Mouse (Mus musculus) gastrocnemius, adult 8-10 months (tissue): Measurements from ENCODE around the gene Sprr4. TPM values are rescaled to one million over a fixed set of nuclear protein-coding genes. Genes with fewer than 3 reads are reported as not detected.
"Not testable (repeated sequence)": the region's sequence is repeated elsewhere in the genome, so short reads cannot be mapped to it uniquely, and the experiment has no call there.

Source experiments
- DNase-seq, 2 experiments: peaks; one replicate each; pipeline ENCODE4 v3.0.0; 2022; ENCODE audit warnings: low spot score in 2 of 2
- total RNA-seq, 4 experiments: library from RNA; stranded (reverse); gene quantifications; 2 replicates each; pipeline ENCODE4 v1.2.4; 2022

Gene Sprr4
- not detected for total RNA-seq

DNA sequence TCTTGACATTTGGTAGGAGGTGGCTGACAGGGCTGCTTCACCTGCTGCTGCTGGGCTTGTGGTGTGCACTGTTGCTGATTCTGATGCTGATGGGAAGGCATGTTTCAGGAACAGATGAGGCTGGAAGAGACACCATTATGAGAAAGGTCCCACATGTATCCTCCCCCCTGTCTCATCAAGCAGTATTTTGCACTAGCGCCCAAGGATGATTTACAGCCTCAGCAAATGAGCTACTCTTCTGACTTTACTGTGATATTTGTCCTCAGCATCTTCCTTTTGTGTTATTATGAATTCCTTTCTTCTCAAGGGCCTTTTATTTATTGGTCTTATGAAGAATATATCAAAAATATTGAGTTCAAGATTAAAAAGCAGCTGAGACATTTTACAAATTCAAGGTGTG is at the start of gene Sprr4:
Sprr4 (minus strand) TSS at position 101 of the 400 bp plus-strand sequence.
- DNase-seq = no peak

DNA sequence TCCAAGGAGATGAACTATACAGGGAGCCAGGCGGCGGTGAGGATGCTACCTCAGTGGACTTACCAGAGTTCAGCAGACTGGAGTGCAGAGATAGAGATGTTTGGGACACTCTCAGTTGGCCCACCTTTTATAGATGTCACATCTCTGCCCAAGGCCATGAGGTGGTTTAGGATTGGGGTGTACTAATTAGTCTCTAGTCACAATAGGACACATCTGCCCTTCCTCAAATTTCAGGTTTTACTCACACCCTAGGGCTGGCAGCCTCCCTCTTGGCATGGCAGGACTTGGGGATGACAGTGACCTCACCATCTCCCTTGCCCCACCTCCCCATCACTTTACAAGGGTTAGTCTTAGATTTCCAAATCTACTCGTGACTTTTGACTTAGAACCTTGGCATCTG is 34.1 kb upstream of the Sprr4 start, which contains the start of gene 2310046K23Rik:
2310046K23Rik (minus strand) TSS at position 101 of the 400 bp plus-strand sequence.
- DNase-seq = no peak

DNA sequence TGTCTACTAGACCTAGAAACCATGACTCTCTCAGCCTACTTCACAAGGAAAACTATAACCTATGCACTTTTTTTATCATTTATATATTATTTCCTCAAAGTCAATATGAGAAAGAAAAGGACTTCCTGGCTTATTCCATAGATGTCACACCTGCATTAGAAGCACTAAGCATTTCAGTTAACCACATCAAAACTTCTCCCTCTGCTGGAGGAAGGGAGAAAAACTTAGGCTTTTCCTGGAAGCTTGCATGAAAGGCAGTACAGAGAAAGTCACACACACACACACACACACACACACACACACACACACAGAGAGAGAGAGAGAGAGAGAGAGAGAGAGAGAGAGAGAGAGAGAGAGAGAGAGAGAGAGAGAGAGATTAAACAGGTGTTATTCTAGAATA is 12.0 kb upstream of the Sprr4 start:
- DNase-seq = no peak

DNA sequence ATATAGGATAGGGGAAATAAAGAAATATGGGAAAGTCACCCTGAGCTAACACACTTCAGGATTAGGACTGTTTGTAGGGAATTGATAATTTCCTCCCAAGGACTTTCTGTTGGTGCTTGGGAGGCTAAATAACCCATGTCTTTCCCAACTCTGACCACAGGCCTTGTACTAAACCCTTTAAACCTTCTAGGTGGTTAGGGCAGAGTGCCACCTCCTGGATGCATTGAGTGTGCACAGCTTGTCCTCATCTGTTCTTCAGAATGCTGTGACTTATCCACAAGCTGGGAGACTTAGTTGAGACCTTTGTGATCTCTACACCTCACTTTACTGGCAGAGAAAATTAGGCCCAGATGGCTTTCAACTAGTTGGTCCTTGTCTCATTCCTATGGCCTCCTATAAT is 10.5 kb upstream of the Sprr4 start:
- no peak for DNase-seq

DNA sequence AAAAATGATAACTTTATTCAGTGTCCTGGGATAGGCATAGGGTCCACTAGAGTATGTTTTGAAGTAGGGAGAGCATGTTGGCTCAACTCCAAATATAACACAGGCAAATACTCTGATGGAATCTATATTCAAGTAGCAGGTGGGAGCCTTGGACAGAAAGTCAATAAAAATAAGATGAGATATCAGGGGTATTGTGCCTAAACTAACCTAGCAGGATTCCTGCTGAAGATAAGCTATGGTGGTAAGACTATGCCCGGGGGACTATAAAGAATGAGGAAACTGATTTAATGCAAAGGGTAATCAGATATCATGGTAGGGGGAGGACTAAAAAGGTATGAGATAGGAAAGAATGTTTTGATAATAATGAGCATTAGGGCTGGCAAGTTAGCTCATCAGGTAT is 7.9 kb upstream of the Sprr4 start:
- no peak for DNase-seq

DNA sequence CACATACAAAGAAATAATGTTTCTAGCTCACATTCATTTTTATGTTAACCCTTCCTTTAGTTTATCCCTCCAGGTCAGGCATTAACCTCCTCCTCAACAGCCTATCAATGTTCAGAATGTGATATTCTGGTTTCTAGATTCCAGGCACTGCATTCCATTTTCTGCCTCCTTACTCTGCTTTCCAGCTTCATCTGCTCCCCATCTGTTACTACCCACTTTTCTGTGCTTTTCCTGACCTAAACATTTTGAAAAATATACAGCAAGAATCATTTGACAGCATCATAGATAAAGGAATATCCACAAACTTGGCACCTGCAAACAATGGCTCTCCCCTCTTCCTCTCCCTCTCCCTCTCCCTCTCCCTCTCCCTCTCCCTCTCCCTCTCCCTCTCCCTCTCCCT is 3.2 kb upstream of the Sprr4 start:
- no peak for DNase-seq

DNA sequence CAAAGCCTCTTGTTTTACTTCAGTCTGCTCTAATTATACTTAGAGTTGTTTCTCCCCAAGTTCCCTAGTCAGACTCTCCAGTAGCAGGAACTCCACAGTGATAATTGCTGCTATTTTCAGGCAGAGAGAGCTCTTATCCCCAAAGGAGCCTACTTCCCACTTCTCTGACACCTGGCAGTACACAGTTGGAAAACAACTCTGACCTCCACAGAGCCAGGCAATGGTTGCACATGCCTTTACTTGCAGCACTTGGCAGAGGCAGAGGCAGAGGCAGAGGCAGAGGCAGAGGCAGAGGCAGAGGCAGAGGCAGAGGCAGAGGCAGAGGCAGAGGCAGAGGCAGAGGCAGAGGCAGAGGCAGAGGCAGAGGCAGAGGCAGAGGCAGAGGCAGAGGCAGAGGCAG is 10.0 kb downstream of the Sprr4 start:
- DNase-seq = not testable (repeated sequence)

DNA sequence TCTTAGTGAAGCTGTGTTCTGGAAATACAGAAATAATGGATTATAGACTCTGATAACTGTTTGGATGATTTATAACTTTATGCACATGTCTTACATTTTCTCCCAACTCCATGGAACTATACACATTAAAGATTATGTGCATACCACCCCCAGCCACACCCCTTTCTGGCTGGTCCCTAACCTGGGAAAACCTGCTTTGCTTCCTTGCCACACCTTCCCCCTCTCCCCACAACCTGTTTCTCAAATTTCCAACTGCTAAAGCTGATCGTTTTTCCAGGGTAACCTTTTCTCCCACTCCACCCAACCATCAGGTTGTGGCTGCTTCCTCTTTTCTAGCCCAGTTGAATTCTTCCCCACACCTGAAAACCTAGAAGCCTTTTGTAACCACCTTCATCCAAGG is 14.0 kb downstream of the Sprr4 start:
- no peak for DNase-seq

DNA sequence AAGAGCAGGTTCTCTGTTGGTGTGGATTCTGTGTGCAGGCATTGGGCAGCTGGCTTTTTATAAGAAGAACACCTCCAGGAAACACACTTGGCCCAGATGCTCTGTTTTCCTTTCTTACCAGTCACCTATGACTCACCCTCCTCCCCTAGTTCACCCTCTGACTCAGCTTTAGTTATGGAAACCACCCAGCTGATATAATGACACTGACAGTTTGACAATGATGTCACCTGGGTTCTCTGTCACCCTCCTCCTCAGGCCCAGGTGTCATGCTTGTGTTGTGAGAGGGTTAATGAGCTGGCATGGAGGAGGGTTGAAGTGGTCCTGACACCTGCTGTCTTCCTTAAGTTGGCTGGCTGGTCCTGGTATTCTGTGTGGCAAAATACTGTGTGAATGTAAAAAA is 14.4 kb downstream of the Sprr4 start, which contains the start of gene Sprr1a:
Sprr1a (minus strand) TSS at position 33 of the 400 bp plus-strand sequence.
- no peak for DNase-seq

DNA sequence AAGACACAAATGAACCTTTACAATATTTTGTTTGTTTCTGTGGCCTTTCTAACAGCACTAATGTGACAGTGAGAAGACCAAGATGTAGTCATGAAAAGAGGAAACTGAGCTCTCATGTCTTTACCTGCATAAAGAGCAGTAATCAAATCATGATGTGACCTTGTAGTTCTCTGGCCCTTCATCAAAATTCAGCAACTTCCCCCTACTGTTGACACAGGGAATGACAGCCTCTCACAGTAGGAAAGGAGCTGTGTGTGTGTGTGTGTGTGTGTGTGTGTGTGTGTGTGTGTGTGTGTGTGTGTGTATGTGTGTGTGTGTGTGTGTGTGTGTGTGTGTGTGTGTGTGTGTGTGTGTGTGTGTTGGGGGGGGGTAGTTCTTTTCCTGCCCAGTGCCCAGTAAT is 19.0 kb downstream of the Sprr4 start:
- not testable (repeated sequence) for DNase-seq

DNA sequence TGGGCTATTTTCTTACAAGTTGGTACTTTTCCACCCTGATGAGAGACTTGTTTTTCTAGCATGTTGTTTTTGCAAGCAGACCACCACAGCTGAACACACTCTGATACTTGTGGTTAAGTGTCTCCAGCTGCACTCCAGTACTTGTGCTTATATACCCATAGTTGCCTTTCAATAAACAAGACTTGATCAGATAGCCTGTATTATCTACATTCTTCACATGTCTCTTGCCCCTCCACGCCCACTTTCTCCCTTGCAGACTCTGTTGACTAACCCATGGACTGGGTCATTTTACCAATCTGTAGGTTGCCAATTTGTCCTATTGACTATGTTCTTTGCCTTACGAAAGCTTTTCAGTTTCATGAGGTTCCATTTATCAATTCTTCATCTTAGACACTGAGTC is 30.2 kb downstream of the Sprr4 start:
- DNase-seq = no peak

DNA sequence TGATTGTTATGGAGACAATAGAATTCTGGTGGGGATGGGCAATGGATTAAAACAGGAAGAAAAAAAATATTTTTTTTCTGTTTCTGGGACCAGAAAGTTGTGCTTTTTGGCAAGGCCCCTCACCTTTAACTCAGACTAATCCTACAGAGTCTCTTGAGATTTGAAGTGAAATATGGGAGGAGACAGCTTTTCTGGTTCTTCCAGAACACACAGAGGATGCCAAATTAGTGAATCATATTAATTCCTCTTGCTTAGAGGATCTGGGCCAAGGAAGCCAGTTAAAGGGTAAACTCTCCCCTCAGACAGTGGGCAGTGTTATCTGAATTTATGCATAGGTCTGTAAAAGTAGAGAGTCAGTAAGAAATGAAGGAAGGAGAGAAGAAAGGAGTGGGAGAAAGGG is 32.9 kb downstream of the Sprr4 start:
- no peak for DNase-seq

DNA sequence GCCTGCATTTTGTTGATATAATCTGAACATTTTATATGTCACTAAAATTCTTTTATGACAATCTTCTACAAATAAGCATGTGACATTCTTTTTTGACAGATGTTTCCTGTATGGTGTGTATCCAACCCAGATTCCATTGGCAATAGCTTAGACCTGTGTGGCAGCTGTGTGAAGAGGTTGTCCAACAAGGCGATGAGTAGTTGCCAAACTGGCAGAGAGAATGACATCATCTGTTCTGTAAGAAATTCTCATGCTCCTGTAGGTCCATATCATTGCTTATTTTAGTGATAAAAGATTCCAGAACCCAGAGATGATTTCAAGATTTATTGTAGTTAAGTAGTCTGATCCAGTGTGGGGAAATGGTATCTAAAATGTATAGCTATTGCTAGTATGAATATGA is 33.7 kb downstream of the Sprr4 start:
- no peak for DNase-seq

DNA sequence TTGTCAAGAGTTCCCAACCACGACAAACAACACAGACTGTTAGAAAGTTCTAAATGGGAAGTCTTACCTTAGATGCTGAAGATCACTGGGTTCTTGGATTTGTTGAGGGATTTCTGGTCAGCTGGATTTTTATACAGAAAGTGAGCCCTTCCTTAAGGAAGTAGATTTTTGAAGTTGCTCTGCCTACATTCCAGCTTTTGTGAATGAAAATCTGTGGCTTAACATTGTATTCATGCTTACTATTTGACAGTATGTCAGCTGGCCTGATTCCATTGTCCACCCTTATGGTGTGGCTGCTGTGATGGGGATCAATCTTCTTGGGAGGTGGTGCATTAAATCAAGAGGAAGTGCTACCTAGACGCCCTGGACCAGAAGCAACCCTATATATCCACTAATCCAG is 41.7 kb downstream of the Sprr4 start, which contains the start of gene Sprr3:
Sprr3 (minus strand) TSS at position 101 of the 400 bp plus-strand sequence.
- no peak for DNase-seq

DNA sequence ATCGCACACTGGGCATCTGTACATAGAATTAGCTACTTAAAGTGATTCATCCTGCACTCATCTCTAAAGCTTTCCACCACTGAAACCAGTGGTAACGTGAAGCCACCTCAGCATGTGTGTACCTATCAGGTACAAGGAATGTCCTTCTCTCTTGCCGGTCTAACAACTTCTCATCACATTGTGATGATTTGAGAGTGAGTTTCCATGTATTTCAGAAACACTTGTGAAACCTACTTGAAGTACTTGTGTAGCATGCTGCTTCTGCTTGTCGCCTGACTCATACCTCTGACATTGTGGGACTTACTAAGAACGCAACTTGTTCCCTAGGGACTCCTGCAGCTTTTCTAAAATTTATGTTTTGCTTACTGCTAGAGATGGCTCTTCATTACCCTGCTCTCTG is 45.1 kb downstream of the Sprr4 start:
- no peak for DNase-seq

Other genes starting within 250 kb of the Sprr4 start
- not detected for gene Sprr2a3, start 215.1 kb downstream of the Sprr4 start, total RNA-seq
- not detected for gene Sprr2b, start 183.9 kb downstream of the Sprr4 start, total RNA-seq
- not detected for gene Sprr2d, start 161.4 kb downstream of the Sprr4 start, total RNA-seq
- gene Sprr2e, start 148.3 kb downstream of the Sprr4 start, total RNA-seq = not detected
- not detected for gene Sprr2f, start 135.3 kb downstream of the Sprr4 start, total RNA-seq
- not detected for gene Sprr2h, start 114.8 kb downstream of the Sprr4 start, total RNA-seq
- not detected for gene Sprr2i, start 92.5 kb downstream of the Sprr4 start, total RNA-seq
- not detected for gene Sprr2j-ps, start 82.4 kb downstream of the Sprr4 start, total RNA-seq
- 1 to 10 TPM in 3 of 4 experiments, not detected in 1; 2.7 to 4.8 (median 4.7) TPM for gene Gm9774, start 71.1 kb downstream of the Sprr4 start, total RNA-seq
- gene Sprr2k, start 67.9 kb downstream of the Sprr4 start, total RNA-seq = not detected
- gene Sprr1b, start 61.7 kb downstream of the Sprr4 start, total RNA-seq = not detected
- gene Sprr3, start 41.8 kb downstream of the Sprr4 start, total RNA-seq = not detected
- not detected for gene Sprr1a, start 14.6 kb downstream of the Sprr4 start, total RNA-seq
- not detected for gene 2310046K23Rik, start 34.0 kb upstream of the Sprr4 start, total RNA-seq
- gene Ivl, start 73.2 kb upstream of the Sprr4 start, total RNA-seq = not detected
- gene Smcp, start 88.5 kb upstream of the Sprr4 start, total RNA-seq = not detected
- gene 2210017I01Rik, start 107.0 kb upstream of the Sprr4 start, total RNA-seq = not detected
- not detected for gene Lce6a, start 121.2 kb upstream of the Sprr4 start, total RNA-seq
- not detected for gene Lce1a1, start 147.8 kb upstream of the Sprr4 start, total RNA-seq
- not detected for gene Lce1b, start 156.4 kb upstream of the Sprr4 start, total RNA-seq
- gene Lce1a2, start 169.8 kb upstream of the Sprr4 start, total RNA-seq = not detected
- gene Lce1c, start 178.8 kb upstream of the Sprr4 start, total RNA-seq = not detected
- gene Lce1d, start 186.7 kb upstream of the Sprr4 start, total RNA-seq = not detected
- not detected for gene Lce1e, start 208.6 kb upstream of the Sprr4 start, total RNA-seq
- not detected for gene Lce1f, start 219.9 kb upstream of the Sprr4 start, total RNA-seq
- not detected for gene Gm38119, start 238.6 kb upstream of the Sprr4 start, total RNA-seq